Mouse (Mus musculus) hindbrain, embryonic 16.5 days (tissue): ENCODE measurements at regions not wholly inside any gene's neighbourhood (a gene's known extent, or its start where the extent isn't known, plus 50 kb on each side); places are given as distances from the start of the nearest gene placed in this dataset.

Experiments used
- ATAC-seq: fragments of 200-750 bp; cut with Nextera tagmentation; 2 replicates; pipeline ENCODE4 v1.8.0; 2017; ENCODE audit warnings: moderate TSS enrichment, moderate library complexity
- H3K27ac ChIP-seq: fragments of 300-500 bp; sonication (generic); 2 replicates; pipeline ENCODE4 v1.5.1; 2014; ENCODE audit warnings: low read depth, mild to moderate bottlenecking, control low read depth, low read length, moderate library complexity
- H3K27me3 ChIP-seq: fragments of 300-500 bp; sonication (generic); replicated peaks from 2 replicates; pipeline ENCODE4 v1.6.1; 2014; ENCODE audit warnings: low read length; ENCODE audit not compliant: control insufficient read depth, insufficient read depth
- H3K36me3 ChIP-seq: fragments of 300-500 bp; sonication (generic); 2 replicates; pipeline ENCODE4 v1.6.1; 2014; ENCODE audit warnings: mild to moderate bottlenecking, low read length, moderate library complexity, mixed read lengths; ENCODE audit not compliant: control insufficient read depth, insufficient read depth
- H3K4me1 ChIP-seq: fragments of 300-500 bp; sonication (generic); 2 replicates; pipeline ENCODE4 v1.6.1; 2014; ENCODE audit warnings: low read depth, low read length; ENCODE audit not compliant: control insufficient read depth, insufficient read depth
- H3K4me2 ChIP-seq: fragments of 300-500 bp; sonication (generic); 2 replicates; pipeline ENCODE4 v1.6.1; 2014; ENCODE audit warnings: mild to moderate bottlenecking, low read length, control low read depth, moderate library complexity
- H3K4me3 ChIP-seq: fragments of 300-500 bp; sonication (generic); 2 replicates; pipeline ENCODE4 v1.5.1; 2014; ENCODE audit warnings: mild to moderate bottlenecking, low read length, control low read depth, moderate library complexity
- H3K9ac ChIP-seq: fragments of 300-500 bp; sonication (generic); 2 replicates; pipeline ENCODE4 v1.6.1; 2014; ENCODE audit warnings: low read depth, mild to moderate bottlenecking, control low read depth, low read length, moderate library complexity
- H3K9me3 ChIP-seq: fragments of 300-500 bp; sonication (generic); 2 replicates; pipeline ENCODE4 v1.6.1; 2014; ENCODE audit warnings: mild to moderate bottlenecking, low read length, moderate library complexity; ENCODE audit not compliant: control insufficient read depth
- WGBS: fragments of 180-500 bp; shearing (Covaris S2); extraction: QIAGEN DNeasy Blood & Tissue Kit; methylation state at CpG from one replicate; pipeline ENCODE4 v1.1.7; 2014; 5-methylcytosine and 5-hydroxymethylcytosine counted together

GRCm38 (mm10) chr12:29341388-29341995 is 186.7 kb upstream of the Myt1l start:
- Histone ChIP-seq H3K4me1 (peaks cover 2% of the 10 kb centered on the region; the same call in 1 of the 2 replicates), H3K36me3 (no peaks in the 10 kb centered on the region), H3K9ac (no peak overlapping the region), H3K4me3 (no peak overlapping the region), H3K27me3 (no peaks in the 10 kb centered on the region), H3K4me2 (no peak overlapping the region), H3K27ac (no peak overlapping the region), H3K9me3 (no peaks in the 10 kb centered on the region)
- ATAC-seq = no peak
- 70% methylated on average over 7 of the region's 7 CpGs for WGBS

- Histone ChIP-seq H3K36me3 (no peaks in the 10 kb centered on the region), H3K9me3 (no peaks in the 10 kb centered on the region), H3K4me3 (no peak overlapping the region), H3K27me3 (no peaks in the 10 kb centered on the region), H3K4me2 (no peak overlapping the region), H3K27ac (peak overlapping the region; percentile 18; the same call in 1 of the 2 replicates), H3K4me1 (peaks cover 2% of the 10 kb centered on the region; the same call in 1 of the 2 replicates), H3K9ac (no peak overlapping the region)
- no peak; the same call in 1 of the 2 replicates for ATAC-seq
- 47% methylated on average over 12 of the region's 12 CpGs for WGBS
These were observed 184.9 kb upstream of the Myt1l start for GRCm38 (mm10) chr12:29343147-29343852.

DNA sequence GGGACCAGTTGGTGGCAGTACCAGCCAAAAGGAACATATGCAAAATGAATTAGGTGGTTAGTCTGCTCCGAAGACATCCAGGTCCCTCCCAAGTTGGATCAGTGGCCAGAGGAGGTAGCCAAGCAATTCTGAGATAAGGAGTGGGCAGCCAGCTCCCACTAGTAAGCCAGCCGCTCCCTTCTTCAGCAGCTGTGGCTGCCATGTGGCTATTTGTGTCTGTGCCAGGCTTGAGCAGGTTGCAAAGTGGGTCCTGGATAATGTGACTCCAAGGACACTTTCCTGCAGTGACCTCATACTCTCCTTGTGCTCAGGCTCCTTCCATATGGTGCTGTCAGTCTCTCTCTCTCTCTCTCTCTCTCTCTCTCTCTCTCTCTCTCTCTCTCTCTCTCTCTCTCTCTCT is 179.5 kb upstream of the Myt1l start:
- H3K27ac ChIP-seq = peak overlapping the region; percentile 66
- ATAC-seq = peak; percentile 74
- 70% methylated on average over 2 of the region's 2 CpGs for WGBS

DNA sequence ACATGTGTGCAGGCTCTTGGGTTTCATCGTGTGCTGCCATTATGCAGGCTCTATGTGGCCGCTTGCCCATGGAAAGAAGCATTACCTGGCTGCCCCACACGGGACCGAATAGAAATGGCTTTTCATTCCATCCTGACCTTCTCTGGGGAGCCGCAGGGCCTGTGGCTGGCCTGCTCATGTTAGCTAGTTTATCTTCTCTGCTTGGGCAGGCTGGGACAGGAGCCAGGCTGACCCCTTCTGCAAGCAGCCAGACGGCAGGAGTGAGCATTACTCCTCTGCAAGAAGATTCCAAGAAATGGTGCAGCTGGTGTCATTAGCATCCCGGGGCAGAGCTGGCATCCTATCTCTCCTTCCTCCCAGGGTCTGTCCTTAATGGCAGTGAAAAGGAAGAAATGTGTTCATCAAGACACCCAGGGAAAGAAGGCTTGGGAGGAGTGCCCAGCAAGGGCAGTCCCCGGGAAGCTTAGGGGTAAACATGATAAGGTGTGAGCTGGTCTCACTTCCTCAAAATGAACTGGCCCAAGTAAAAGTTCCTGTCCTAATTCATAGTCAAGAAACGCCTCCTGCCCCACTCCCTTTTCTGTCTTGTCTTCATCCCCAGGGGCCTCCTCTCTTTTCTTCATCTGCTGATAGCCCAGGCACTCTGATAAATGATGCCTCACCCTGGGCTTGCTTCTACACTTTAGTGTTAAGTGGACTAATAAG is 178.9 kb upstream of the Myt1l start:
- no peaks in the 10 kb centered on the region for H3K36me3 ChIP-seq
- H3K27ac ChIP-seq = peak overlapping the region; percentile 66
- H3K27me3 ChIP-seq = no peaks in the 10 kb centered on the region
- no peak overlapping the region for H3K9ac ChIP-seq
- no peak overlapping the region for H3K4me3 ChIP-seq
- peak; percentile 72 for ATAC-seq
- no peak overlapping the region for H3K4me2 ChIP-seq
- WGBS = 54% methylated on average over 9 of the region's 9 CpGs
- peaks cover 6% of the 10 kb centered on the region for H3K4me1 ChIP-seq
- no peaks in the 10 kb centered on the region for H3K9me3 ChIP-seq

More for the DNA sequence above, 179.5 kb upstream of the Myt1l start:
- Histone ChIP-seq H3K4me2 (no peak overlapping the region), H3K4me3 (no peak overlapping the region), H3K9me3 (no peaks in the 10 kb centered on the region), H3K36me3 (no peaks in the 10 kb centered on the region), H3K4me1 (peaks cover 1% of the 10 kb centered on the region; the same call in 1 of the 2 replicates), H3K9ac (no peak overlapping the region), H3K27me3 (no peaks in the 10 kb centered on the region)

- Histone ChIP-seq H3K4me1 (peaks cover 18% of the 10 kb centered on the region), H3K27ac (peak overlapping the region; percentile 67), H3K9ac (peak overlapping the region; percentile 44; the same call in 1 of the 2 replicates), H3K4me3 (no peak overlapping the region), H3K27me3 (no peaks in the 10 kb centered on the region), H3K36me3 (no peaks in the 10 kb centered on the region), H3K4me2 (peak overlapping the region; percentile 10; the same call in 1 of the 2 replicates), H3K9me3 (no peaks in the 10 kb centered on the region)
- WGBS = 16% methylated on average over 11 of the region's 11 CpGs
- ATAC-seq = peak; percentile 60
These were observed 174.2 kb upstream of the Myt1l start for GRCm38 (mm10) chr12:29353777-29354496.

DNA sequence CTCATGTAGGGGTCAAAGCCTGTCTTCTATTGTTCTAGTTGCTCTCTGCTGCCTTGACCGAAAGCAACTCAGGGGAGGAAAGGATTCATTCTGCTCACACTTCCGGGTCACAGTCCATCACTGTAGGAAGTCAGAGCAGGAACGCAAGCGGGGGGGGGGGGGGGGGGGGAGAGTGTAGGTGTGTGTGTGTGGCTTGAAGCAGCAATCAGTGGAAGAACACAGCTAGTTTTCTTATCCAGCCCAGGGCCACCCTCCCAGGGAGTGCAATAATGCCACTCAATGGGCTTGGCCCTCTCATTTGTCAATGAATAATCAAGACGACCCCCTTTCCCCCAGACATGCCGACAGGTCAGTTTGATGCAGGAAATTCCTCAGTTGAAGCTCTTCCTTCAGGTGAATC is 173.4 kb upstream of the Myt1l start:
- ATAC-seq = no peak
- 29% methylated on average over 6 of the region's 6 CpGs for WGBS
- no peaks in the 10 kb centered on the region for H3K27me3 ChIP-seq

GRCm38 (mm10) chr12:29356681-29357397 is 171.3 kb upstream of the Myt1l start:
- H3K4me1 ChIP-seq = peaks cover 18% of the 10 kb centered on the region
- no peaks in the 10 kb centered on the region for H3K27me3 ChIP-seq
- peak; percentile 73 for ATAC-seq
- WGBS = 12% methylated on average over 11 of the region's 11 CpGs
- no peak overlapping the region for H3K4me2 ChIP-seq
- H3K4me3 ChIP-seq = no peak overlapping the region
- no peaks in the 10 kb centered on the region for H3K36me3 ChIP-seq
- peak overlapping the region; percentile 28 for H3K9ac ChIP-seq
- no peaks in the 10 kb centered on the region for H3K9me3 ChIP-seq
- H3K27ac ChIP-seq = peak overlapping the region; percentile 68

More for the DNA sequence above, 173.4 kb upstream of the Myt1l start:
- Histone ChIP-seq H3K4me3 (no peak overlapping the region), H3K4me2 (no peak overlapping the region), H3K9me3 (no peaks in the 10 kb centered on the region), H3K9ac (no peak overlapping the region), H3K4me1 (peaks cover 18% of the 10 kb centered on the region), H3K36me3 (no peaks in the 10 kb centered on the region), H3K27ac (no peak overlapping the region; the same call in 1 of the 2 replicates)

DNA sequence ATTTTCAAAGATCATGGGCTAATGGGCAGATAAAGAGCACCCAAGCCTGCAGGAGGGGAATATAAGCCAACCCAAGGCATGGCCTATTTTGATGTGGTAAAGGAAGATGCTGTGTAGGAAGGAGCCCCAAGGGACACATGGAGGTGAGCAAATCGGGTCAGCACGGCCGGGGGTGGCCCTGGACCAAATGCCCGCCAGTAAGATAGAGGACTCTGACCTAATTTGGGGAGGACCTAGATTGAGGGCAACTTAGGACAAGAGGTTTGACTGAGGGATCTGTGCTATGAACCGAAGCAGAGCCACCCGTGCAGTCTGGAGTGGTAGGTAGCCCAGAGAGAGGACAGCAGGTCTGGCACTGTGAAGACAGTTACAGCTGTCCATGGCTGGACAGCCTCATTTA is 166.9 kb upstream of the Myt1l start:
- Histone ChIP-seq H3K27me3 (no peaks in the 10 kb centered on the region), H3K9me3 (no peaks in the 10 kb centered on the region), H3K4me2 (no peak overlapping the region), H3K4me1 (peaks cover 9% of the 10 kb centered on the region), H3K36me3 (no peaks in the 10 kb centered on the region), H3K9ac (no peak overlapping the region), H3K4me3 (no peak overlapping the region), H3K27ac (no peak overlapping the region)
- no peak for ATAC-seq
- 87% methylated on average over 6 of the region's 6 CpGs for WGBS
